ENCODE assay signal across 21 mouse cellular contexts in genomic region chr13:103951393-103951792, GRCm38 (mm10). TPM values are rescaled to one million over a fixed set of nuclear protein-coding genes. Genes with fewer than 3 reads are reported as not detected.
A peak's percentile ranks its signal among the peaks of the same experiment; 100 is the strongest.
DNase-seq lines count a peak whose midpoint lies in the region; ATAC-seq and TF ChIP-seq lines count a peak whose summit lies in the region.
"Had no signal": no experiment of that assay in that cellular context is flagged by ENCODE, and none has a peak within 500 bp of the region (broad histone marks: within the 10 kb centered on the region; RNA-seq: fewer than 3 reads in every experiment).

No protein-coding gene starts in this region.

- peaks cover 8% of the 10 kb centered on the region for H3K4me1 ChIP-seq in lung, adult 2 months (ENCODE audit: control insufficient read depth, insufficient read depth, low read length)
- H3K4me1 ChIP-seq in lung, embryonic 16.5 days (replicated peaks; ENCODE audit: control insufficient read depth, insufficient read depth, low read length), result no peaks in the 10 kb centered on the region
- H3K4me1 ChIP-seq: embryonic facial prominence, embryonic 13.5 days; forebrain, embryonic 13.5 days; hindbrain, embryonic 10.5 days; hindbrain, embryonic 15.5 days had no signal

- no peaks in the 10 kb centered on the region for H3K9me3 ChIP-seq in lung, embryonic 16.5 days (ENCODE audit: control insufficient read depth, low read length)
- H3K9me3 ChIP-seq: embryonic facial prominence, embryonic 13.5 days; forebrain, embryonic 13.5 days; heart, embryonic 15.5 days; hindbrain, embryonic 10.5 days; hindbrain, embryonic 15.5 days had no signal

- peak; percentile 43; the same call in 1 of the 2 replicates for ATAC-seq in lung, embryonic 16.5 days (ENCODE audit: low read depth)
- no peak for ATAC-seq in CD4-positive, CD25-positive, alpha-beta regulatory T cell, adult 4 months
- ATAC-seq: forebrain, embryonic 13.5 days; forebrain, postnatal 0 days; intestine, embryonic 16.5 days had no signal

- no peak overlapping the region for H3K9ac ChIP-seq in lung, embryonic 16.5 days (ENCODE audit: low read length)
- H3K9ac ChIP-seq: embryonic facial prominence, embryonic 13.5 days; forebrain, embryonic 13.5 days; forebrain, postnatal 0 days; heart, embryonic 15.5 days; hindbrain, embryonic 15.5 days had no signal

- no peak for TF ChIP-seq CTCF in lung, adult 2 months (IDR thresholded peaks at IDR 0.05; ENCODE audit: insufficient read depth, low read length)

- H3K36me3 ChIP-seq in lung, embryonic 16.5 days (ENCODE audit: control insufficient read depth, insufficient read depth, low read length), result no peaks in the 10 kb centered on the region
- H3K36me3 ChIP-seq: embryonic facial prominence, embryonic 13.5 days; heart, embryonic 15.5 days; hindbrain, embryonic 10.5 days; hindbrain, embryonic 15.5 days had no signal

- H3K4me3 ChIP-seq in lung, adult 2 months (replicated peaks; ENCODE audit: extremely low read depth, low read depth, low read length), result no peak overlapping the region
- no peak overlapping the region for H3K4me3 ChIP-seq in lung, embryonic 16.5 days (ENCODE audit: low read length)
- H3K4me3 ChIP-seq: embryonic facial prominence, embryonic 13.5 days; forebrain, embryonic 13.5 days; heart, adult 2 months; heart, embryonic 15.5 days; hindbrain, embryonic 10.5 days; hindbrain, embryonic 15.5 days had no signal

- H3K27ac ChIP-seq in lung, embryonic 16.5 days (ENCODE audit: low read length), result no peak overlapping the region
- H3K27ac ChIP-seq: embryonic facial prominence, embryonic 13.5 days; forebrain, embryonic 13.5 days; heart, adult 2 months; heart, embryonic 15.5 days; hindbrain, embryonic 10.5 days; hindbrain, embryonic 15.5 days had no signal

- no peak overlapping the region for H3K4me2 ChIP-seq in lung, embryonic 16.5 days (ENCODE audit: low read depth, low read length)
- H3K4me2 ChIP-seq: embryonic facial prominence, embryonic 13.5 days; forebrain, embryonic 13.5 days; heart, embryonic 11.5 days; heart, embryonic 15.5 days; hindbrain, embryonic 15.5 days had no signal

- 40% methylated on average over 7 of the region's 7 CpGs for WGBS in lung, adult 2 months
- WGBS in lung, embryonic 16.5 days, result 66% methylated on average over 7 of the region's 7 CpGs

- no peak for TF ChIP-seq POLR2A in lung, adult 2 months (IDR thresholded peaks at IDR 0.05; ENCODE audit: borderline replicate concordance, extremely low read depth, low read depth, low read length)

- no peaks in the 10 kb centered on the region for H3K27me3 ChIP-seq in lung, embryonic 16.5 days (ENCODE audit: control insufficient read depth, insufficient read depth, low read depth, low read length)
- H3K27me3 ChIP-seq: embryonic facial prominence, embryonic 13.5 days; forebrain, embryonic 13.5 days; heart, embryonic 15.5 days; hindbrain, embryonic 15.5 days had no signal

- DNase-seq in lung, adult 18-20 months, result peak; percentile 28 to 63
- DNase-seq in lung, adult 2 months, result no peak
- DNase-seq in lung, postnatal 25 days (ENCODE audit: low spot score), result peak; percentile 57
- no peak for DNase-seq in kidney, adult 9 months
- no peak for DNase-seq in spleen, postnatal 4 days (ENCODE audit: low spot score in 2 of 2)
- DNase-seq: adrenal gland, adult 2 months; adrenal gland, postnatal 36 days; cerebellum, adult 11-12 months; cerebellum, adult 9-10 months; cerebellum, postnatal 36 days; forebrain, postnatal 0 days had no signal

RNA-seq across cellular contexts. Expression of gene Erbin, which starts 31.1 kb away (rescaled TPM):
- 10.2 and 17.4 TPM in 2 replicates for polyA plus RNA-seq in lung, adult 2 months (2012; rRNA removed)
- polyA plus RNA-seq in lung, embryonic 16.5 days (2015; fragmentation: Nextera tagmentation; extraction: Ambion mirVana), result 16.8 and 17.2 TPM in 2 replicates
- polyA plus RNA-seq in CD4-positive, CD25-positive, alpha-beta regulatory T cell, adult 4 months (2017; shearing (Covaris generic)), result 10 to 100 TPM; 31.4 to 43.7 TPM

Comparison
In these comparisons a context has a peak if more than half of its experiments do, and no peak if none do; other contexts are left out.
1. DNase-seq: peak in lung, adult 18-20 months (2 of 2) and lung, postnatal 25 days (single experiment); none in lung, adult 2 months (single experiment), kidney, adult 9 months (single experiment) and spleen, postnatal 4 days (0 of 2).